Mouse (Mus musculus): ENCODE measurements around the gene Pou6f1. TPM values are rescaled to one million over a fixed set of nuclear protein-coding genes. Genes with fewer than 3 reads are reported as not detected.

Gene Pou6f1
- polyA plus RNA-seq (2015; fragmentation: Nextera tagmentation; extraction: Ambion mirVana): 38.0 and 41.2 TPM in 2 replicates

- 2% methylated on average over 67 of the region's 76 CpGs for WGBS
- ATAC-seq (ENCODE audit: low FRiP score): peak; percentile 70
- Histone ChIP-seq H3K27ac (peak within 1 kb of the TSS; percentile 91), H3K9ac (peak within 1 kb of the TSS; percentile 95), H3K4me2 (peak within 1 kb of the TSS; percentile 80), H3K9me3 (no peaks in the 10 kb centered on the region), H3K4me1 (replicated peaks) (peaks cover 20% of the 10 kb centered on the region), H3K36me3 (no peaks in the 10 kb centered on the region), H3K27me3 (peaks cover 18% of the 10 kb centered on the region; the same call in 1 of the 2 replicates), H3K4me3 (peak within 1 kb of the TSS; percentile 80)
These were observed at the start of gene Pou6f1 for GRCm38 (mm10) chr15:100599276-100600046. Gene Pou6f1 (minus strand): TSS chr15:100599984.

- Histone ChIP-seq H3K36me3 (no peaks in the 10 kb centered on the region), H3K4me2 (no peak overlapping the region), H3K27me3 (no peaks in the 10 kb centered on the region), H3K4me1 (replicated peaks) (no peaks in the 10 kb centered on the region), H3K4me3 (no peak overlapping the region), H3K27ac (no peak overlapping the region), H3K9me3 (no peaks in the 10 kb centered on the region), H3K9ac (no peak overlapping the region)
- no peak for ATAC-seq (ENCODE audit: low FRiP score)
- WGBS: 81% methylated on average over 6 of the region's 6 CpGs
These were observed 46.4 kb upstream of the Pou6f1 start for GRCm38 (mm10) chr15:100646161-100646560.

- Histone ChIP-seq H3K4me3 (no peak overlapping the region), H3K36me3 (no peaks in the 10 kb centered on the region), H3K4me2 (no peak overlapping the region), H3K27ac (no peak overlapping the region), H3K4me1 (replicated peaks) (no peaks in the 10 kb centered on the region), H3K9ac (no peak overlapping the region), H3K27me3 (peaks cover 23% of the 10 kb centered on the region), H3K9me3 (no peaks in the 10 kb centered on the region)
- 89% methylated on average over 7 of the region's 7 CpGs for WGBS
- ATAC-seq (ENCODE audit: low FRiP score): no peak
These were observed 42.7 kb upstream of the Pou6f1 start for GRCm38 (mm10) chr15:100642451-100642850.

GRCm38 (mm10) chr15:100641226-100641810, 41.5 kb upstream of the Pou6f1 start:
- H3K4me2 ChIP-seq: no peak overlapping the region
- no peak for ATAC-seq (ENCODE audit: low FRiP score)
- H3K9me3 ChIP-seq: no peaks in the 10 kb centered on the region
- H3K36me3 ChIP-seq: no peaks in the 10 kb centered on the region
- no peak overlapping the region for H3K9ac ChIP-seq
- peaks cover 34% of the 10 kb centered on the region for H3K27me3 ChIP-seq
- H3K27ac ChIP-seq: no peak overlapping the region
- 79% methylated on average over 12 of the region's 16 CpGs for WGBS
- H3K4me1 ChIP-seq (replicated peaks): peaks cover 11% of the 10 kb centered on the region
- no peak overlapping the region for H3K4me3 ChIP-seq

GRCm38 (mm10) chr15:100639972-100640750, 40.4 kb upstream of the Pou6f1 start:
- no peak for ATAC-seq (ENCODE audit: low FRiP score)
- Histone ChIP-seq H3K36me3 (no peaks in the 10 kb centered on the region), H3K4me1 (replicated peaks) (peaks cover 16% of the 10 kb centered on the region), H3K4me3 (no peak overlapping the region), H3K27ac (no peak overlapping the region), H3K27me3 (peaks cover 45% of the 10 kb centered on the region), H3K9me3 (no peaks in the 10 kb centered on the region), H3K4me2 (no peak overlapping the region), H3K9ac (no peak overlapping the region)
- WGBS: 81% methylated on average over 16 of the region's 16 CpGs

- no peak for ATAC-seq (ENCODE audit: low FRiP score)
- Histone ChIP-seq H3K4me2 (no peak overlapping the region), H3K36me3 (no peaks in the 10 kb centered on the region), H3K9ac (no peak overlapping the region), H3K4me3 (no peak overlapping the region), H3K27me3 (peaks cover 68% of the 10 kb centered on the region), H3K9me3 (no peaks in the 10 kb centered on the region), H3K27ac (no peak overlapping the region), H3K4me1 (replicated peaks) (peaks cover 16% of the 10 kb centered on the region)
- 20% methylated on average over 6 of the region's 6 CpGs for WGBS
These were observed 37.9 kb upstream of the Pou6f1 start for GRCm38 (mm10) chr15:100637661-100638060.

- H3K4me3 ChIP-seq: peak within 1 kb of the TSS; percentile 47
- H3K9me3 ChIP-seq: no peaks in the 10 kb centered on the region
- no peak within 1 kb of the TSS for H3K27ac ChIP-seq
- peaks cover 73% of the 10 kb centered on the region for H3K27me3 ChIP-seq
- H3K4me1 ChIP-seq (replicated peaks): peaks cover 16% of the 10 kb centered on the region
- ATAC-seq (ENCODE audit: low FRiP score): no peak
- WGBS: 1% methylated on average over 52 of the region's 77 CpGs
- peak within 1 kb of the TSS; percentile 72 for H3K4me2 ChIP-seq
- peak within 1 kb of the TSS; percentile 53 for H3K9ac ChIP-seq
- H3K36me3 ChIP-seq: no peaks in the 10 kb centered on the region
These were observed 37.1 kb upstream of the Pou6f1 start, which contains the start of gene Smagp for GRCm38 (mm10) chr15:100636700-100637501. Gene Smagp (minus strand): TSS chr15:100636940.

GRCm38 (mm10) chr15:100635851-100636645, 36.3 kb upstream of the Pou6f1 start:
- peak overlapping the region; percentile 72 for H3K4me2 ChIP-seq
- peak overlapping the region; percentile 53 for H3K9ac ChIP-seq
- H3K27me3 ChIP-seq: peaks cover 78% of the 10 kb centered on the region
- WGBS: 4% methylated on average over 38 of the region's 38 CpGs
- peak overlapping the region; percentile 47 for H3K4me3 ChIP-seq
- peaks cover 16% of the 10 kb centered on the region for H3K4me1 ChIP-seq (replicated peaks)
- no peak overlapping the region for H3K27ac ChIP-seq
- H3K9me3 ChIP-seq: no peaks in the 10 kb centered on the region
- ATAC-seq (ENCODE audit: low FRiP score): no peak
- no peaks in the 10 kb centered on the region for H3K36me3 ChIP-seq

- Histone ChIP-seq H3K9me3 (no peaks in the 10 kb centered on the region), H3K9ac (no peak overlapping the region), H3K4me1 (replicated peaks) (peaks cover 16% of the 10 kb centered on the region), H3K27me3 (peaks cover 75% of the 10 kb centered on the region), H3K4me3 (no peak overlapping the region), H3K27ac (no peak overlapping the region), H3K4me2 (no peak overlapping the region), H3K36me3 (no peaks in the 10 kb centered on the region)
- ATAC-seq (ENCODE audit: low FRiP score): no peak
- 5% methylated on average over 9 of the region's 9 CpGs for WGBS
These were observed 35.5 kb upstream of the Pou6f1 start for GRCm38 (mm10) chr15:100635239-100635638.

- no peaks in the 10 kb centered on the region for H3K9me3 ChIP-seq
- ATAC-seq (ENCODE audit: low FRiP score): no peak
These were observed 33.6 kb upstream of the Pou6f1 start for GRCm38 (mm10) chr15:100633341-100633740.

GRCm38 (mm10) chr15:100632323-100632722, 32.5 kb upstream of the Pou6f1 start:
- peaks cover 60% of the 10 kb centered on the region for H3K27me3 ChIP-seq
- peaks cover 22% of the 10 kb centered on the region for H3K4me1 ChIP-seq (replicated peaks)
- WGBS: 92% methylated on average over 5 of the region's 5 CpGs
- H3K27ac ChIP-seq: no peak overlapping the region
- no peaks in the 10 kb centered on the region for H3K9me3 ChIP-seq
- no peaks in the 10 kb centered on the region for H3K36me3 ChIP-seq
- no peak for ATAC-seq (ENCODE audit: low FRiP score)
- H3K4me2 ChIP-seq: no peak overlapping the region
- H3K9ac ChIP-seq: no peak overlapping the region
- no peak overlapping the region for H3K4me3 ChIP-seq

More at GRCm38 (mm10) chr15:100633341-100633740, 33.6 kb upstream of the Pou6f1 start:
- H3K36me3 ChIP-seq: no peaks in the 10 kb centered on the region
- H3K27ac ChIP-seq: no peak overlapping the region
- no peak overlapping the region for H3K4me2 ChIP-seq
- peaks cover 65% of the 10 kb centered on the region for H3K27me3 ChIP-seq
- H3K9ac ChIP-seq: no peak overlapping the region
- WGBS: 87% methylated on average over 10 of the region's 10 CpGs
- peaks cover 17% of the 10 kb centered on the region for H3K4me1 ChIP-seq (replicated peaks)
- H3K4me3 ChIP-seq: no peak overlapping the region

Data from hindbrain, embryonic 13.5 days (tissue).